Mouse (Mus musculus) intestine, embryonic 15.5 days (tissue): ENCODE measurements at regions not wholly inside any gene's neighbourhood (a gene's known extent, or its start where the extent isn't known, plus 50 kb on each side); places are given as distances from the start of the nearest gene placed in this dataset.
A peak's percentile ranks its signal among the peaks of the same experiment; 100 is the strongest.

Source experiments
- ATAC-seq: fragments of 200-750 bp; cut with Nextera tagmentation; 2 replicates; pipeline ENCODE4 v1.8.0; 2017; ENCODE audit warnings: moderate TSS enrichment, moderate library complexity
- H3K27ac ChIP-seq: fragments of 300-500 bp; sonication (generic); 2 replicates; pipeline ENCODE4 v1.5.1; 2015; ENCODE audit warnings: mild to moderate bottlenecking, inconsistent platforms
- H3K27me3 ChIP-seq: fragments of 300-500 bp; sonication (generic); replicated peaks from 2 replicates; pipeline ENCODE4 v1.6.1; 2015; ENCODE audit warnings: inconsistent platforms
- H3K36me3 ChIP-seq: fragments of 300-500 bp; sonication (generic); 2 replicates; pipeline ENCODE4 v1.6.1; 2015; ENCODE audit warnings: inconsistent platforms
- H3K4me1 ChIP-seq: fragments of 300-500 bp; sonication (generic); replicated peaks from 2 replicates; pipeline ENCODE4 v1.6.1; 2015; ENCODE audit warnings: inconsistent platforms
- H3K4me2 ChIP-seq: fragments of 300-500 bp; sonication (generic); replicated peaks from 2 replicates; pipeline ENCODE4 v1.6.1; 2015; ENCODE audit warnings: mild to moderate bottlenecking, inconsistent platforms
- H3K4me3 ChIP-seq: fragments of 300-500 bp; sonication (generic); replicated peaks from 2 replicates; pipeline ENCODE4 v1.5.1; 2015; ENCODE audit warnings: inconsistent platforms
- H3K9ac ChIP-seq: fragments of 300-500 bp; sonication (generic); 2 replicates; pipeline ENCODE4 v1.6.1; 2015; ENCODE audit warnings: inconsistent platforms
- H3K9me3 ChIP-seq: fragments of 300-500 bp; sonication (generic); 2 replicates; pipeline ENCODE4 v1.6.1; 2016; ENCODE audit warnings: inconsistent platforms
- WGBS: fragments of 180-500 bp; shearing (Covaris S2); methylation state at CpG from one replicate; pipeline ENCODE4 v1.1.7; 2015; 5-methylcytosine and 5-hydroxymethylcytosine counted together

DNA sequence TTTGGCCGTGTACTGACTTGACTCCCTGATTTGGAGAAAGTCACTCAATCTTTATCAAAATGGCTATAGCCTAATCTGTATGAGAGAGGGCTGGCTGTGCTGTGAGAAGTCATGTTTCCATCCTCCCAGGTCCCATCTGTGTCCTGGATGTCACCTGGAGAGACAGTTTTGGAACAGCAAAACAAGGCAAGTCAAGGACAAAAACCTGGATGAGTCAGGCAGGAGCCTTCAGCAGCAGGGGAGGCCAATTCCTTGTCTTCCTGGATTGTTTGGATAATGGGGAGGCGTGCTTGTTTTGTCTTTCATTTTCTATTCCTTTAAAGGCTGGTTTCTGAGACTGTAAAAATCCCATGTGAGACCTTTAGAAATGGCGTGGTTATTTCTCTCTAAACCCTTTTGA, 148.8 kb upstream of the Lcorl start:
- Histone ChIP-seq H3K27ac (no peak overlapping the region), H3K4me2 (no peak overlapping the region), H3K36me3 (no peaks in the 10 kb centered on the region), H3K4me3 (no peak overlapping the region), H3K9ac (no peak overlapping the region), H3K27me3 (no peaks in the 10 kb centered on the region), H3K9me3 (no peaks in the 10 kb centered on the region), H3K4me1 (no peaks in the 10 kb centered on the region)
- WGBS = 77% methylated on average over 3 of the region's 3 CpGs
- no peak for ATAC-seq

DNA sequence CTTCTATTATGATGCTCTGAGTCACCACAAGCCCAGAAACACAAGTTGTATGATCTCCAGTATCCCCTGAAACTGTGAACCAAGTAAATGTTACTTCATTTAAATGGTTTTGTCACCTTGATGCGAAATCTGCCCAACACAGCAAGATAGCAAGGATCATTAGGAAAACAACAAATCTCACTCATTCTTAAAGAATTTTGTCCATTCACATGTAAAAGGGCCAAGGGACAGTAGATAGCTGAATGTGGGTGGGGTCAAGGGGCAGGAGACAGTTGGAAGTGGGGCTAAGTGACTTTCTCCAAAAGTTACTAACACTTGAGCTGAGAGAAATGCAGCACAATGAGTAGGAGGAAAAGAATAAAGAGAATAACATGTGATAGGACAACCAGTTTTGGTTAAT, 148.2 kb upstream of the Lcorl start:
- H3K4me3 ChIP-seq = no peak overlapping the region
- H3K4me2 ChIP-seq = no peak overlapping the region
- no peak overlapping the region for H3K27ac ChIP-seq
- no peaks in the 10 kb centered on the region for H3K9me3 ChIP-seq
- WGBS = 84% methylated on average over 1 of the region's 1 CpGs
- no peak overlapping the region for H3K9ac ChIP-seq
- H3K4me1 ChIP-seq = no peaks in the 10 kb centered on the region
- H3K36me3 ChIP-seq = no peaks in the 10 kb centered on the region
- no peak for ATAC-seq
- no peaks in the 10 kb centered on the region for H3K27me3 ChIP-seq

GRCm38 (mm10) chr5:46002011-46002410, 144.6 kb upstream of the Lcorl start:
- no peak overlapping the region for H3K27ac ChIP-seq
- H3K27me3 ChIP-seq = no peaks in the 10 kb centered on the region
- H3K4me1 ChIP-seq = no peaks in the 10 kb centered on the region
- H3K9me3 ChIP-seq = no peaks in the 10 kb centered on the region
- 77% methylated on average over 5 of the region's 5 CpGs for WGBS
- no peak overlapping the region for H3K4me2 ChIP-seq
- no peak overlapping the region for H3K9ac ChIP-seq
- no peak overlapping the region for H3K4me3 ChIP-seq
- ATAC-seq = no peak
- no peaks in the 10 kb centered on the region for H3K36me3 ChIP-seq

GRCm38 (mm10) chr5:45957766-45958165, 100.4 kb upstream of the Lcorl start:
- no peak overlapping the region for H3K4me3 ChIP-seq
- H3K9me3 ChIP-seq = no peaks in the 10 kb centered on the region
- H3K4me2 ChIP-seq = no peak overlapping the region
- no peaks in the 10 kb centered on the region for H3K27me3 ChIP-seq
- no peak for ATAC-seq
- H3K27ac ChIP-seq = no peak overlapping the region
- H3K9ac ChIP-seq = no peak overlapping the region
- no peaks in the 10 kb centered on the region for H3K4me1 ChIP-seq
- no peaks in the 10 kb centered on the region for H3K36me3 ChIP-seq
- WGBS = 66% methylated on average over 2 of the region's 2 CpGs

GRCm38 (mm10) chr5:45943970-45944369, 86.6 kb upstream of the Lcorl start:
- WGBS = 91% methylated on average over 3 of the region's 3 CpGs
- Histone ChIP-seq H3K4me2 (no peak overlapping the region), H3K9me3 (no peaks in the 10 kb centered on the region), H3K4me3 (no peak overlapping the region), H3K27ac (no peak overlapping the region), H3K27me3 (no peaks in the 10 kb centered on the region), H3K9ac (no peak overlapping the region), H3K4me1 (no peaks in the 10 kb centered on the region), H3K36me3 (no peaks in the 10 kb centered on the region)
- no peak for ATAC-seq

DNA sequence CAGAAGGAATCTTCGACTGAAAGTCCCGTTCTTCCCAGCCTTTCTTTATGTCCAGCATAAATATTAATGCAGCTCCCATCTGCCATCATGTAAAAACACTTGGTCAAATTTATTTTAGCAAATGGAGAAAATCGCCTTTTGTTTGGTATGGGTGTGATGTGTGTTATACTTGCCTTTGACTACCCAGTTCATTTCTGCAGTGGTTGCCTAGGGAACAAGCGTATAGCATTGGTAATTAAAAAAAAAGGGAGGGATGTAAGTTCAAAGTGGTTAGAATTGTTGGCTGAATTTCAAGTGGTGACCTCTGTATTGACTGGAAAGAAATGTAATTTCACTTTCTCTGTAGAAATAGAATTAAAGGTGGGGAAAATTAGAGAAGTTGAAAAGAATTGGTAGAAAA, 75.6 kb upstream of the Lcorl start:
- H3K4me2 ChIP-seq = no peak overlapping the region
- no peaks in the 10 kb centered on the region for H3K27me3 ChIP-seq
- no peak overlapping the region for H3K4me3 ChIP-seq
- H3K27ac ChIP-seq = no peak overlapping the region
- no peaks in the 10 kb centered on the region for H3K36me3 ChIP-seq
- no peak overlapping the region for H3K9ac ChIP-seq
- no peaks in the 10 kb centered on the region for H3K9me3 ChIP-seq
- H3K4me1 ChIP-seq = no peaks in the 10 kb centered on the region
- ATAC-seq = no peak
- 84% methylated on average over 4 of the region's 4 CpGs for WGBS

- Histone ChIP-seq H3K4me3 (no peak overlapping the region), H3K36me3 (no peaks in the 10 kb centered on the region), H3K9me3 (no peaks in the 10 kb centered on the region), H3K27ac (no peak overlapping the region), H3K4me1 (no peaks in the 10 kb centered on the region), H3K9ac (no peak overlapping the region), H3K4me2 (no peak overlapping the region), H3K27me3 (no peaks in the 10 kb centered on the region)
- WGBS = 73% methylated on average over 2 of the region's 2 CpGs
- no peak for ATAC-seq
Observed at GRCm38 (mm10) chr5:45931252-45931651, 73.8 kb upstream of the Lcorl start.

- H3K27me3 ChIP-seq = no peaks in the 10 kb centered on the region
- no peaks in the 10 kb centered on the region for H3K4me1 ChIP-seq
- H3K36me3 ChIP-seq = no peaks in the 10 kb centered on the region
- no peaks in the 10 kb centered on the region for H3K9me3 ChIP-seq
- WGBS = 37% methylated on average over 9 of the region's 9 CpGs
- H3K27ac ChIP-seq = peak overlapping the region; percentile 70
- no peak overlapping the region for H3K9ac ChIP-seq
- H3K4me2 ChIP-seq = peak overlapping the region; percentile 12; the same call in 1 of the 2 replicates
- H3K4me3 ChIP-seq = no peak overlapping the region
- ATAC-seq = peak; percentile 89
Observed at GRCm38 (mm10) chr5:45925879-45926410, 68.5 kb upstream of the Lcorl start.

DNA sequence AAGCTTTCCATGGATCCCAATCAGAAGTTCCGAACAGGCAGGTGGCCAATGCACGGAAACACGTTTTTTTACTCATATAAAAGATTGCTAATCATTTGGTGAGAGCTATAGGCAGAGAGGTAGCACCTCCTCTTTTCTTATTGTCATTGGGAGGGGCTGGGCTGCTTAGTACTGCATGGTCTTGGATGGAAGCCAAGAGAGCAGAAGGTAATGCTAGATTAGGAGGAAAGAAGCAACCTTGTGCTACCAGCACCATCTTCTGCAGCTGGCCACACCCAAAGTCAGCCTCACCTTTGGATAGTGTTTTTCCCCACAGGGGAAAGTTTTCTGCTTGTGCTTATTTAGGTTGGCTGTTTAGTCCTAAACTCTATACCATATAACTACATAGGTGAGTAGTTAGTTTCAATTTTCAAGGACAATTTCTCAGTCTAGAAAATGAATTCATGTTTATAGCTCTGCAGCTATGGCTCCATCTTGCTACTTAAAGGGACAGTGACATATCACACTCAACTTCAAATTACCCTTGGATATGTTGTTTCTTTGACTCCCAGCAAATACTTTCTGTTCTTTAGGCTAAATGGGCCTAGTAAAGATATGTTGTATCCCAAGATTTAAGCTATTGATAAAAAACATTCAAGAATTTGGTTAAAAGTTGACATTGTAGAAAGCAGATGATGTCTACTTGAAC, 66.6 kb upstream of the Lcorl start:
- H3K4me3 ChIP-seq = no peak overlapping the region

More for the DNA sequence above, 66.6 kb upstream of the Lcorl start:
- Histone ChIP-seq H3K4me1 (no peaks in the 10 kb centered on the region), H3K27ac (no peak overlapping the region), H3K4me2 (no peak overlapping the region), H3K9ac (no peak overlapping the region), H3K9me3 (no peaks in the 10 kb centered on the region), H3K27me3 (no peaks in the 10 kb centered on the region), H3K36me3 (no peaks in the 10 kb centered on the region)
- peak; percentile 86 for ATAC-seq
- WGBS = 78% methylated on average over 3 of the region's 3 CpGs
